Mouse (Mus musculus): ENCODE data around the gene Caprin1.

Gene Caprin1

DNA sequence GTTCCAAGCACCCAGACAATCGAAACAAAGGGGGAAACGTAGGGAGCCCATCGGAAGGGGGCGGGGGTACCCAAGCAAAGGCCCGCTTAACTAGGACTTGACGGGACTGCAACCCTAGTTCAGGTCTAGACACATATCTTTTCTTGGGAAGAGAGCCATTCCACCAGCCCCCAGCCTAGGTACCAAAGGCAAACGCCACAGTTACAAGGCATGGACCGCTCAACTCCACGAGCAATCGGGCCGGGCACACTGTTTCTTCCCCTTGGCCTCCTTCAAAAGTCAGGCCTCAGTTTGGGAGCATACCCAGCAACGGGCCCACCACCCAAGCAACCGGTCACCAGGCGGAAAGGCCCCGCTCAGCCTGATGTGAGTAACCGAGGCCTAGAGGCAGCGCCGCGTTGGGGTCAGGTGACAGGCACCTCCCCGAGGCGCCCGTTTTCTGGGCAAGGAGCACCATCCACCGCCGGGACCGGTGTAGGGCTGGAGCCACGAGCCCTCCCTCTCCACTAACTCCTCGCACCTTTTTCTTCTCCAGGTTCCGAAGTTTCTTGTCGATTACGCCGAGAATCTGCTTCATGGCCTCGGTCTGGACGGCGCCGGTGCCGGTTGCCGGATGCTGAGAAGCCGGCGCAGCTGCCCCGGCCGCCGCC, 1.1 kb downstream of the Caprin1 start:
- peak; percentile 53 for DNase-seq

DNA sequence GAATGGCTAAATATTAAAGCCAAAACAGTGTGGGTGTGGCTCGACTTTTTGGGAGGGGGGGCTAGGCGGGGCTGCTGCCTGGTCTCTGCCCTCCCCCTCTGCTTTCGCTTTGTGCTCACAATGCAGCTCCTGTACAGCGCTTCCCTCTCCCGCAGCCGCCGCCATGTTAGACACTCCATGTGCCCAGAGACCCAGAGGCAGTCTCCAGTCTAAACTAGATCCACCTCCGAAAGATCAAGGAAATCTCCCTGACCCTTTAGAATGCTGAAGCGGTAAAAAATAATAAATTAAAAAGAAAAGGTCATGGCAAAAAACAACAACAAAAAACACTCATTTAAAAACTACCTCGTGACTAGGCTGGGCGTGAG, 1.6 kb downstream of the Caprin1 start:
- DNase-seq: peak; percentile 91

DNA sequence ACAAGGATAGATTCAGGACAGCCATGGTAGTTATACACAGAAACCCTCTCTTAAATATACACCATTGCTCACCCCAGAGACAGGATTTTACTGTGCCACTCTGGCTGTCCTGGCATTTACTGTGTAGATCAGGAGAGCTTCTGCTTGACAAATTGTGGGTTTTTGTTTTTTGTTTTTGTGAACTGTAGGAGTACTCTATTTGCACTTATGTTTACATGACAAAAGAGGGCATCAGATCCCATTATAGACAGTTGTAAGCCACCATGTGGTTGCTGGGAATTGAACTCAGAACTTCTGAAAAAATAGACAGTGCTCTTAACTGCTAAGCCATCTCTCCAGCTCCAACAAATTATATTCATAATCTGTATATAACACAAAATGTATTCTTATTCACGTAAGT, 5.4 kb downstream of the Caprin1 start:
- no peak for DNase-seq

DNA sequence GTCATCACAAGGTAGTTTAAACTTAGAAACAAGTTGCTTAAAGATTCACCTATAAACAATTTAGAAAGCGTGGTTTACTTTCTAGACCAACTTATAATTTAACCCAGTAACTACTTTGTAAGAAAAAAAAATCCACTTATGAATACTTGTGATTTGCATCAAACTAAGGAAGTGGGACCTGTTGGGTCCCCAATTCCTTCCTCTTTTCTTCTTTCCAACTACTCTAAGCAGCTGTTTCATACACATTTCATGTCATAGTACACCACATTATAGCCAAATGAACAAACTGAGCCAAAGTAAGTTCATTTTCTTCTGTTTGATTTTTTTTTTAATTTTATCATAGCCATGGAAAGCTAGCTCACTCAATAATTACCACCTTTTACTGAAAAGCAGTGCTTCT, 11.7 kb downstream of the Caprin1 start:
- DNase-seq: no peak

DNA sequence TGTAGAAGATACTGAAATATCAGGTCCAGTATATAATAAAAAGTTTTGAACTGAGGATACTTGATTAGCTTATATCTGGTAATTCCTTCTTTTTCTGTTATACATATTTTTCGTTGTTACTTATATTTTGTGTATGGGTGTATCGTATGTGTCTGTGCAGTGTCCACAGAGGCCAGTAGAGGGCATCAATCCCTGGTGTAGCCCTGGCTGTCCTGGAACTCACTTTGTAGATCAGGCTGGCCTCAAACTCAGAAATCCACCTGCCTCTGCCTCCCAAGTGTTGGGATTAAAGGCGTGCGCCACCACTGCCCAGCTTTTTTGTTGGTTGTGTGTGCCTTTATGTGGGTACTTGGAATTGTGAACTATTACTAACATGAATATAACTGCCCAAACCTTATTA, 12.8 kb downstream of the Caprin1 start:
- peak; percentile 49 for DNase-seq

GRCm38 (mm10) chr2:103762492-103762891, 35.0 kb downstream of the Caprin1 start:
- DNase-seq: no peak

- no peak for DNase-seq
Observed at GRCm38 (mm10) chr2:103761993-103762392, 35.5 kb downstream of the Caprin1 start.

DNA sequence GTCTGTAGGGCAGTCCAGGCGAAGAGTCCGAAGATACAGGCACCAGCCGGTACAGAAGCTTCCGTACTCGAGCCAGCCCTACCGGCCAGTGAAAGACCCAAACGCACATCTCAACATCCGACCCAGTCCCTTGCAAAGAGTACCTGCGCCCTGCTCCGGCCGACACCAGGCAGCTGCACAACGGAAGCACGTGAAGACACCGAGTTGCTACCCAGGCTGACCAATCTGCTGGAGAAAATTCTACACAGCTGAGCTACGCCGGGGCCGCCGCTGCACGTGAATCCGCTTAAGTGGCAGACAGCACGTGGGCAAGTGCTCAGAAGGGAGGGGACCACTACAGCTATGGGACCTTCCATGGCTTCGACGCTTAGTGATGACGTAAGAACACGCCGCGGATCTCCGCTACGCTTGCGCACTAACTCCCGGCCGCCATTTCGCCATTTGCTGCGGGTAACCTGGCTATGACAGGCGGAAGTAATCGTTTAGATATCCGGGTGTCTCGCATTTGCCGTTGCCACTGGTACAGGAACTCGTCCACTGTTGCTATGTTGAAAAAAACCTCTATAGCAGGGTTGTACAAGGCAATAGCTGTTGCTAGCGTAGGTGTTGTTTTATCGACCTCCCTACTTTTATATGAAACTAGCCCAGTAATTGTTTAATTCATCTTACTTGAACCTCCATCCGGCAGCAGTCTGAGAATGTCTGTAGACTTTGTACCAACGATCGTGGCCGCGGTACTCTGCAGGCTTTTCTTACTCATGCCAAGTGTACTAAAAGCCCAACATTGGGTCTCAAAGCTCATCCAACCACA, 36.3 kb downstream of the Caprin1 start, which contains the start of gene Nat10:
Gene Nat10 (minus strand): TSS at position 365 of the 811 bp plus-strand sequence.
- peak; percentile 99 for DNase-seq

- DNase-seq: no peak
Observed at GRCm38 (mm10) chr2:103760421-103760820, 37.0 kb downstream of the Caprin1 start.

DNA sequence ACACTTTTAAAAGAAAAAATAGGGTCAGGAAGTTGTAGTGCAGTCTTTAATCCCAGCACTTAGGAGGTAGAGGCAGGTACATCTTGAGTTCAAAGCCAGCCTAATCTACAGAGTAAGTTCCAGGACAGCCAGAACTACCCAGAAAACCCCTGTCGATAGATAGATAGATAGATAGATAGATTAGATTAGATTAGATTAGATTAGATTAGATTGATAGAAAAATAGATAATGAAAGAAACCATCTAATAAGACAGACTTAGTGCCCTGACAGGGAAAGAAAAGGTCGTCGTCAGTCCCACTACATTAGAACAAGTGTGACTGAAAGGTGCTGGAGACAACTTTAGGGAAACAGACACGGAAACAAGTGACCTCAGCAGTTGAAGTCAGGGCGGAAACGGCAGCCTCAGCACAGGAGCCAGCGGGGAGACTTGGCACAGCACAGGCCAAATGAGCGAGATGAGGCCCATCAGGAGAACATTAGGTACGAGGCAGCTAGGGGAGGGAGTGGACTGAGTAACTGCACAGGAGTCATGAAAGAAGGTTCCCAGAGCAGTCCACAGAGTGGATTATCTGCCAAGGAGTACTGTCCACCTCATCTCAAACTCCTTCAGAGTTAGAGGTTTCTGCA, 41.9 kb downstream of the Caprin1 start:
- DNase-seq: no peak

- no peak for DNase-seq
Observed at GRCm38 (mm10) chr2:103754614-103755013, 42.8 kb downstream of the Caprin1 start.

DNA sequence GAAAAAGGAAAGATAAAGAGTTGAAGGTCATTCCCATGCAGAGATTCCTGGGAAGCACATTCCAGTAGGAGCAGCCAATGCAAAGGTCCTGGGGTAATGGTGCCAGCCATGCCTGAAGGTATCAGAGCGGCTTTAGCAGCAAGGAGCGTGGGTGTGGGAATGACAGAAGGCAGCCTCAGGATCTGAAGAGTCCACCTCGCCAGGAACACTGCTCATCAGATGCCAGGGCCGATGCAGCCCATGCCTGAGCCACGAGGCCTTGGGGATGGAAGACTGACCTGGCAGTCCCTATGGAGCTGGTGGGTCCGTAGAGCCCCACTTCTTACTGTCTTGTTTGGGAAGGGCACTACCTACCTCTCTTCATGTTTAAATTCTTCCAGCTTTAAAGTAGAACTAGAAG, 45.7 kb downstream of the Caprin1 start:
- no peak for DNase-seq

DNA sequence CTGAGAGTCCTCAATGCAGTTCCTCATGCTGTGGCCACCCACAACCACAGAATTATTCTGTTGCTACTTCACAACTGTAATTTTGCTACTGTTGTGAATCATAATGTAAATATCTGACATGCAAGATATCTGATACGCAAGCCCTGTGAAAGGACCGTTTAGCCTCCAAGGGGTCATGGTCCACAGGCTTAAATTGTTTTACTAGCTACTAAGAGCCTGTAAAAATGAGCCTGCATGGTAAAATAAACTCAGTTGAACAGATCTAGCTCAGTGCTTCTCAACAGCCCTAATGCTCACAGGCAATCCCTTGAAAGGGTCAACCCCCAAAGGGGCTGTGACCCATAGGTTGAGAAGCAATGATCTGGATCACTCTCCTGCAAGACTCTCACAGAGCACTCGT, 48.4 kb downstream of the Caprin1 start:
- no peak for DNase-seq

GRCm38 (mm10) chr2:103747891-103748290, 49.6 kb downstream of the Caprin1 start:
- no peak for DNase-seq

GRCm38 (mm10) chr2:103746761-103747160, 50.7 kb downstream of the Caprin1 start:
- no peak for DNase-seq

GRCm38 (mm10) chr2:103746096-103746495, 51.4 kb downstream of the Caprin1 start:
- no peak for DNase-seq

DNA sequence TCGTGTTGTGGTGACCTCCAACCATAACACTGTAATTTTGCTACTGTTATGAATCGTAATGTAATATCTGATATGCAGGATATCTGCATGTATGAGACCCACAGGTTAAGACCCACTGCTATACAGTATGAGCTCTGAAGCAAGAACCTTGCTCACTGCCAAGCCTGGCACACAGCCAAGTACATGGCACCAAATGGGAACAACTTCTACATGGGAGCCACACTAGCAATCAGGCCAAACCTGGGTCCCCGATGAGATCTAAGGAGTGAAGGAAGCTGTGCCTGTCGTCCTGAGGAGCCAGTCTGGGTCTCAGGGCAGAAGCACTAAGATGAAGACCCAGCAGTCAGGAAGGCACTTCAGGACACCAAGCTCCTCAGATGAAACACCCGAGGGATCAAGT, 52.0 kb downstream of the Caprin1 start:
- no peak for DNase-seq

- DNase-seq: peak; percentile 82
Observed at GRCm38 (mm10) chr2:103743988-103744387, 53.5 kb downstream of the Caprin1 start.

- DNase-seq: no peak
Observed at GRCm38 (mm10) chr2:103743536-103743935, 53.9 kb downstream of the Caprin1 start.

DNA sequence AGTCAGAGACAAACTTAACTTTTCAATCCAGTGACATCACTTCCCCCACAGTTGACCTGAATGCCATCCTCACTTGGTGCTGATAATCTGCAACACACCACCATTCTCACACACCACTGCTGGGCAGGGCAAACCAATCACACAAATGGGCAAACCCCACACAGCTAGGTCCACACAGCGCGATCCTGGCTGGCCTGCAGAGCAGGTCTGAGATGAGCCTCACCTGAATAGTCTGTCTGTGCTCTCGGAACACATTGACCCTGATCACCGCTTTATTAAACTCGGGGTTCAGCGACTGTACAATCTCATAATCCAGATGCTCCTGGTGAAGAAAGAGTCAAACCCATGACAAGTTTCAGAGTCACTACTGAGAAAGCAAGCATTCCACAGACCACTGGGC, 54.6 kb downstream of the Caprin1 start:
- no peak for DNase-seq

GRCm38 (mm10) chr2:103731423-103731822, 66.0 kb downstream of the Caprin1 start:
- DNase-seq: no peak

DNA sequence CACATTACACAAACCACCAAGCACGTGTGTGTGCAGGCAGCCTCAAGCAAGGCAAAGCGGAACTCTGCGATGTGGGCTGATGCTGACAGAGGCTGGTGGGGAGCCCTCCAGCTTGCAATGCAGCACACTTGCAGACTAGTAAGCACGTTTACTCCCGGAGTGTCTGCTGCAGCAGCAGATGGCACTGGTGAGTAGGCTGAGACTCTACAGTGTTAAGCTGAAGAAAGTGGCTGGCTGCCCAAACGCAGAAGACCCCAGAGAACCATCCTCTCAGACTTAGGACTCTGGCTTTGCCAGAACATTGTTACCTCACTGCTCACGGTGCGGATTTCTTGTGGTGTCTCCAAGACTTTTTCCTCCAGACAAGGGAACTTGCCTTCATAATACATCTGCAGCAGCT, 66.5 kb downstream of the Caprin1 start:
- no peak for DNase-seq

DNA sequence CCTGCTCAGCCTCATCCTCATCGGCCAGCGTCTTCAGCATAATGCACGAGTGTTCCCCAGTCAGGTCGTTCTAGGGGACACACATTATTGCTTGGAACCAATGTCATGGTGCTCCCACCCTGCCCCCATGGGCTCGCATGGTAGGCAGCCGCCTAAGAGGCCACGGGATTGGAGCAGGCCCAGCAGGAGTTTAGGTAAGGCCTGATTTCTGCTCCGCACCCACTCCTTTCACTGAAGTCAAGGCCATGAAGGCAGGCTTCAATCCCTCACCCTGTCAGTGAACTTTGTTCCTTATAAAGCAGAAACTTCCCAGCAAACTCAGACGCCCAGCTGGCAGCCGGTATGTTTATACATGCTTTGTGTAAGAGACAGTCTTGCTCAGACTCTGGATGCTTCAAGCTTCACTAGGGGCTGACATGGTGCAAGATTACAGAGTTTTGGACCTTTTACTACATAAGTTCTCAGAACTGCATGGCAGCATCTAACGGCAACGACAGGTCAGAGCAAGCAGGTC, 69.4 kb downstream of the Caprin1 start:
- DNase-seq: peak; percentile 20

GRCm38 (mm10) chr2:103724521-103724920, 72.9 kb downstream of the Caprin1 start:
- DNase-seq: peak; percentile 37
